Mouse (Mus musculus) heart, postnatal 0 days (tissue): ENCODE data around the gene Unc45b.

ENCODE experiments used
- CTCF ChIP-seq: IDR thresholded peaks from 2 replicates; pipeline ENCODE4 v1.5.1; 2016; ENCODE audit warnings: antibody characterized with exemption, control low read depth, low read depth
- EP300 ChIP-seq: IDR thresholded peaks from 2 replicates; pipeline ENCODE4 v1.6.1; 2016; ENCODE audit warnings: antibody characterized with exemption, low read depth

- no peak for TF ChIP-seq CTCF
- no peak for TF ChIP-seq EP300
Observed at GRCm38 (mm10) chr11:82901606-82902310, 8.6 kb upstream of the Unc45b start.
